Mouse (Mus musculus) kidney, postnatal 14 days (tissue): ENCODE measurements around the gene Mllt10.
A peak's percentile ranks its signal among the peaks of the same experiment; 100 is the strongest.

Source experiments
- DNase-seq: peaks from one replicate; pipeline ENCODE4 v3.0.0; 2022; ENCODE audit warnings: mixed read lengths

Gene Mllt10

DNA sequence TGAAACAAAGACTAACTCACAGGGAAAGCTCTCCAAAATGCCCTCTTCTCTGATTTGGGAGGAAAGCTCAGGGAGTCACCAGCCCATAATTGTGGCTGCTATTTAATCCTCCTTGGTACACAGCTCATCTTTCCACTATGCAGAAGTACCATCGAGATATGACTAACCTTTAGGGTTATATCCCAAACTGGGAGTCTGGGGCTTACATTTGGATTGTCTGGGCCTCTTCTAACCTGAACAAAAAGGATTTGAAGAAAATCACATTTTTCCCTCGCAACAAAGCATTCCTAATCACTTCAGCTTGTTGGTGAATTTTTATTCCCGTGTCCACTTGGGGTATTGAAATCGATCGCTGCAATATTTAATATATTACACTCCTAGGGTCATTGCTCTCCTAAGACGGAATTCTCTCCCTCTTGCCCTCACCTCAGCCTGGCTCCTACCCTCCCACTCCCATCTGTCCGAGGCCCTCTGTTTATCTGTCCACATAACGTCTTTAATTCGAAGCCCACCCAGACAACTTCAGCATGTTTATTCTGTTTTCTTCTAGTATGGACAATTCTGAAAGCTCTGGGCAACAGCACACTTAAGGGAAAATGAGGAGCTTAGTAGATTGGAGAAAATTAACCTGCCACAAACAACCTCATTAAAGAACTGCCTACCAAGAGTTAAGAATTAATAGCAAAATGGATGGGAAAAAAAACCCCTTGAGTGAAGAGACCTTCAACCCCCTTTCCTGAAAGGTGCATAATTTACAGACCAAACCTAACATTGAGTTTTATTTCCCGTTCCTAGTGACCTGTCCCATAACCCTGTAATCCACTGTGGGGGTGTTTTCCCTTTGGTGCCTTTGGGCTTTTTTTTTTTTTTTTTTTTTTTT is 20.4 kb upstream of the Mllt10 start:
- no peak for DNase-seq

- DNase-seq = no peak
Measured at GRCm38 (mm10) chr2:18037491-18037890, 17.5 kb upstream of the Mllt10 start, which contains the start of gene A930004D18Rik. A930004D18Rik (minus strand) TSS chr2:18037737.

DNA sequence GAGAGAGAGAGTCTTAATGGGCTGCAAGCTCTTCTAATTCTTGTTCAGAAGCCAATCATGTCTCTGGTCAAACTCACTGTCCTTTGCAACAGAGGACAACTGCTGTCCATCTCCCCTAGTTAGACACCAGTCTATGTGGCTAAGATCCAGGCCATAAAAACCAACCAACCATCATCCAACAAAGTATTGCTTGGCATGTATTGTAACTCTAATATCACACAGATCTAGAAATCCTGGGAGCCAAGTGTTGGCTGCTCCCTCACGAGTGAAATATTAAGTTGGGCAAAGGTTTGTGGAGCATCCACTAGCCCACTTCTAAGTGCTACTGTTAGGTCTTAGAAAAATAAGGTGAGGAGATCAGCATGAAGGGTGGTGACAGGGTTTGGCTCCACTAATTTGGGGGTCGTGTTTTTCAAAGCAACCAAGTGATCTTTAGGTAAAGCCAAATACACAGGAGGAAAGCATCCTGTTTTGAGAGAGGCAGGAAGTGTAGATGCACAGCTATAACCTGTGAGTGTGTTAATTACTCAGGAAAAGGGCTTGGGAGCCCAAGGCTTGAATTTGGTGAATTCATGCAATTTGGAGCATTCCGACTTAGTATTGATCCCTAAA is 16.8 kb upstream of the Mllt10 start:
- peak; percentile 34 for DNase-seq

DNA sequence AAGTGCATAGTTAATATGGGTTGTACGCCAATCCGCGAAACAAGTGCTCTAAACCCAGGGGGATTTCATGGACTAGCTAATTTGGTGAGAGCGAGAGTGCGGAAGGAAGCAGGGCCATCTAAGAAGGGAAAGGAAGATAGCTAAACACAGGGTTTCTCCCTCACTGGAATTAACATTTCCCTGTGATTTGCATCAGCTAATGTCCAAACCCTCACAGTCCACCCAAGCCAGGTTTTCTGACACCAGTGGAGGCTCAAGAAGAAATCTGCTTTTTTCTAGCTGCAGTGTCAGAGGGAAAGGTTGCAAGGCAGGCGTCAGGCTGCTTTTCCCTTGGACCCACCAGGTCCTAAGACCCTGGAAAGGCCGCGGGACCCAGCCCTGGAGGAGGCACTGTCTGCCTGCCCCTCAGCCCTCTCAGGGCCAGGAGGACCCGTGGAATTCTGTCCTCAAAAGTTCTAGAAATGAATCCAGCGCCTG is 16.1 kb upstream of the Mllt10 start:
- DNase-seq = no peak

- DNase-seq = no peak
Measured at GRCm38 (mm10) chr2:18039566-18040290, 15.3 kb upstream of the Mllt10 start.

- no peak for DNase-seq
Measured at GRCm38 (mm10) chr2:18040347-18041160, 14.5 kb upstream of the Mllt10 start.

DNA sequence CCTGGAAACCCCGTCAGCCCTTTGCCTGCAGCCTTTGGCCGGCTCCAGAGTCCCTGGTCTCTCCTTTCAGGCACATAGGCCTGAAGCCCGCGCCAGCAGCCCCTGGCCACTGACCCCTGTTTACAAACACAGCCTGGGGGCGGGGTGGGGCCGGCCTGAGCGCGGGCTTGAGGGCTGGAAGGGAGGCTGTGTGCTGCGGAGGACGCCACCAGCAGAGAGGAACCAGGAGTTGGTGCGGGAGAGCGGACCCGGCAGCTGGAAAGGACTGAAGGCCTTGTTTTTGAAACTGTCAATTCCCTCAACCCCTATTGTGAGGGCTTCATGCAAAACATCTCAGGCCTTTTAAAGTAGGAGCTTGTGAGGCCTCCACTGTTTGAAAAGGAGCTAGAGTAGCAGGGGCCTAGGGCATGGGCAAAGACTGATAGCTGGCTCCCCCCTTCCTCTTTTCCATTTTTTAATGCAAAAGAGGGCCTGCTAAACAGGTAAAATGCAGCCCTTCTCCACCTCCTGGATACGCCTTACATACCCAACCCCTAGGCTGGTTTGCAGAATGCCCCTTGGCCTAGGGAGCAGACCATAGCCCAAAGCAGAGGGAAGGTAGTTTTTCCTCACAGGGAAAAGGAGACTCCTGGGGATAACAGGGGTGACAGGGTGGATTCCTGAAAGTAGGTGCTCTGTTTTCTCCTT is 13.7 kb upstream of the Mllt10 start:
- peak; percentile 58 for DNase-seq

- DNase-seq = no peak
Measured at GRCm38 (mm10) chr2:18045143-18045780, 9.8 kb upstream of the Mllt10 start.

DNA sequence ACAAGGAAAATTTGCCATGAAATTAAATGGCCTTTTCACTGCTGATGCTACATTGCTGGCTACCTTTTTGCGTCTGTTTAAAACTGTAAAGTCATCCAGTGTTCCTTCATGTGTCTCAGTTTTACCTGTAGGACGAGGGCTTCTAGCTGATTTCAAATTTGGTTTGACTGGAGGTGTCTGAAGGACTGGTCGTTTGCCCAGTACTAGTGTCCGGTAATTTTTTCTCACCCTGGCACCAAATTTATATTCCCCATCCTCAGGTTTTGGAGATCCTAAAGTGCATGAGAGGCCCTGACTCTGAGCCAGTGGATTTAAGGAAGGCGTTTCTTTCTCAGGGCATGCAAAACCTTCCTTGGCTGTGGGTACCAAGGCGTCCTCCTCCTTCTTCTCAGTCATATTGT is 9.3 kb upstream of the Mllt10 start:
- no peak for DNase-seq

- no peak for DNase-seq
Measured at GRCm38 (mm10) chr2:18046186-18046585, 8.9 kb upstream of the Mllt10 start.

DNA sequence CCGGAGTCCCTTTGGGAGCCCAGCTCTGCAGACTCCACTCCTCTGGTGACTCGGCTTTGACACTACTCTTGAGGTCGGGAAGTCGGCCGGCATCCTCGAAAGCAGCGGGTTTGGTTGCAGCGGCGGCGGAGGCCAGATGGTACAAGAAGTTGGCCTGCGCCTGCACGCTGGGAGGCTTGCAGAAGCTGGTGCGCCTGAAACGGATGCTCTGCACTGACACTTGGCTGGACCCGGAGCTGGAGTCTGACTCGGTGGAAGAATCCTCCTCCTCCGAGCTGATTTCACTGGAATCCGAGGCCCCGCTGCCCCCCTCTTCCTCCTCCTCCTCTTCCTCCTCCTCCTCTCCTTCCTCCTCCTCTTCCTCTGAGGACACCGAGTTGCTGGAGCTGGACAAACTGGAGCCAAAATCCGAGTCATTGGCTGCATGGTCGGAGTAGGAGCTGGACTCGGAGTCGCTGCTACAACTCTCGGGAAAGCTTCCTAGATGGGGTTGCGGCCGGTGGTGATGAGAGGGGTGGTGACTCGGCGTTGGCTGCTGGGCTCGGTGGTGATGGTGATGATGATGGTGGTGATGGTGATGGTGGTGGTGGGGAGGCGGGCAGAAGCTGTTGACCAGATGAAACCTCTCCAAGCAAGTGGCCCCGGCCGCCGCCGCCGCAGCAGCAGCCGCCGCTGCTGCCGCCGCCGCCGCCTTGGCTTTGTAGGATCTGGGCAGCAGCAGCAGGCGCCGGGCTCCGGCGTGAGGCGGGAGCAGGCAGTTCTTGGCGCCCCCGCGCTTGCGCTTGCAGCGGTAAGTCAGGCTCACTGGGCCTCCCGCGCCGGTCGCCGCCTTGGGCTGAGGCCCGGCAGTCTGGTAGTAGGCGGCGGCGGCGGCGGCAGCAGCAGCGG is 8.0 kb upstream of the Mllt10 start:
- DNase-seq = peak; percentile 79

DNA sequence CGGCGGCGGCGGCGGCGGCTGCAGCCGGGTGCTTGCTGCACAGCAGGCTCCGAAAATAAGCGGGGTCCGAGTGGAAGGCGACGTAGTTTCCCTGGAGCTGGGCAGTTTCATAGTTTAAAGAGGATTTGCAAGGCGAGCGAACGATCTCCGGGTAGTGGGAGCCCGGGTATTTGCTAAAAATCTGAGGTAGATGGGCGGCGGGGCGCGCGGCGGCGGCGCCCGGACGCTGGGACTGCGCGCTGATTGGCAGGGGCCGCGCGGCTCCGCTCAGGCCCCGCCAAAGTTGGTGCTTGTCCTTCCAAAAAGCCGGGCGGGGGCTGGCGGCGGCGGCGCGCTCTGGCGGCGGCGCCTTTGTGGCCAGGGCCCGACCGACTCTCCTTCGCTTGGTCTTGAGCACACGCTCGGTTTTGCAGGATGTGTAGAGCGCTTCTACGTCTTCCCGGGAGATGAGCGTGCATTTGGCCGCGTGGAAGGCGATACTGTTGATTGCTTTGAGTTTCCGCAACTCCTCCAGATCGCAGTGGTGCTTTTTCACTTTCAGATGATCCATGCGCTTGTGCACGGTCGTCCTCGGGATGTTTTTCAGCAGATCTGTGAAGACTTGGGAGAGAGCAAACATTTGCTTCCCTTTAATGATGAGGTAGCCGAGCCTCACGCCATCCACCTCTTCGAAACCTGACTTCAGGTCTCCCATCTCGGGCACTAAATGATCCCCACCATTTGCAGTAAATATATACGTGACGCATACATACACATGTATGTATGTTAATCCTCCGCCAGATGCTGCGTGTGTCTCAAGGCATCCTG is 7.2 kb upstream of the Mllt10 start:
- DNase-seq = peak; percentile 86

GRCm38 (mm10) chr2:18048453-18049075 is 6.5 kb upstream of the Mllt10 start, which contains the start of gene Skida1:
Skida1 (minus strand) TSS chr2:18049051.
- peak; percentile 52 for DNase-seq

DNA sequence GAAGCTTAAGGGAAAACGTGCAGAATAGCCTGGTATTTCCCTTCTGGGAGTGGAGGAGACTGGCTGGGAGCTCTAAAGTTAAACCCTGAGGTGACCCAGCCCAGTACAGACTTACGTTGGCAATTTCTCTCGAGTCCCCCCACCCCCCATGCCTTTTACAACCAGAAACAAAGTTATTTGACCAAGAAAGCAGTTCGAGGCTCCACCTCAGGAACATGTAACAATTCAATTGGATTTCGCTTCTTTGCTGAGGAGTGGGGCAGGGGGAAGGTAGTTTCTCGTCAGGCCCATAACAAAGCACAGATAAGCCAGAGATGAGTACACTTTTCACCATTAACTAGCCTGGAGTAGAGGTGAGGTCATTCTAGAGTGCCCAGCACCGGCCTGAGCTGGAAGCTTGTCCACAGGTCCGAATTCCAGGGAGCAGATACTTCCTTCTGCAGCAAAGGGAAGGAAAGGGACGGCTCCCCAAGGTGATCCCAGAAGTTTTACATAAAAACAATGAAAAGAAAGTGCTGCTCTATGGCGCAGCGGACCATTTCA is 5.7 kb upstream of the Mllt10 start:
- peak; percentile 73 for DNase-seq

- DNase-seq = no peak
Measured at GRCm38 (mm10) chr2:18050018-18050417, 5.0 kb upstream of the Mllt10 start.

DNA sequence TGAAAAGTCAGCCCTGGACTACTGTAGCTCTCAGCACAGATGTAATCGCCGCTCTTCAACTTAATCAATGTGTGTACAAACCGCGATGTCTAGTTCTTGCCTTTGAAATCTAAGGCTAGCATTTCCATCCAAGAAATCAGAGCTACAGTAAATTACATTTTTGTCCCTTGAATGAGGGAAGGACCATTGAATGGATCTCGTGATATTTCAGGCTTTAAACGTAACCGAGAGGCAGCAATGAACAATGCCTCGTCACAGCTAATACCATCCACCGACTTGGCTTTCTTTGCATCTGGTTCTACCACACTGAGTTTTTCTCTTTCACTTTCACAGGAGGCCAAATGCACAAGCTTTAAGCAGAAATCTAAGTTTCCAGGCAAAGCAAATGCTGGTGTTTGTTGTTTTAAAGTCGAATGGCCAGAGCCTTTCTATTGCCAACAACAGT is 4.5 kb upstream of the Mllt10 start:
- DNase-seq = peak; percentile 31

DNA sequence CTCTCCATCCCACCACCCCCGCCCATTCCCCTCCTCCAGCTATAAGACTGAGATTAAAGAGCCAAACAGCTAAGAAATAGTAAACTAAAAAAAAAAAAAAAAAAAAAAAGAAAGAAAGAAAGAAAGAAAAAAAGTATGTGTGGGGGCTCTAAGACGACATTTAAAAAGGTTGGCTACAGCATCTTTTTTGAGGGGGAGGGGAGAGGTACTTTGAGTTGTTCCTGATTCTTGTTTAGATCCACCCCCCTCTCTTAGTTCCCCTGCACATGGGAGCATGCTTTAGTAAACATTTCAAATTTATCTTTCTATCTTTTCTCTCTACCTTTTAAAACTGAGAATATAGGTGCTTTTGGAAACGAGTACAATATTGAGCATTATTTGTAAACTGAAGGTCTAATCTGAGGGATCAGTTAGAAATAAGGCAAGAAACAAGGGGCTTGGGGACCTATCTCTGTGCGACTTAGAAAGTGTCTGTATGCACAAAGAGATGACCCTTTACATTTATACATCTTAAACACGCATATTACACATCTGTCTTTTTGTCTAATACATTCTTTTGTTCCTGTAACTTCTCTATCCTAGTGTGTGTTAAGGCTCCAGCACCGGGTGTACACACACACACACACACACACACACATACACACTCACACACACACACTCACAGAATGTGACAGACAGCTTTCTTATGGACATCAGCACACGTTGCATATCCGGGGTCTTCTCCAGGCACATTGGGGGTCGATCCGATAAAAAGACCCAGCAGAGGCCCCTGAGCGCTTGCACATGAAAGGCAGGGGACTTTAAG is 3.8 kb upstream of the Mllt10 start:
- no peak for DNase-seq

DNA sequence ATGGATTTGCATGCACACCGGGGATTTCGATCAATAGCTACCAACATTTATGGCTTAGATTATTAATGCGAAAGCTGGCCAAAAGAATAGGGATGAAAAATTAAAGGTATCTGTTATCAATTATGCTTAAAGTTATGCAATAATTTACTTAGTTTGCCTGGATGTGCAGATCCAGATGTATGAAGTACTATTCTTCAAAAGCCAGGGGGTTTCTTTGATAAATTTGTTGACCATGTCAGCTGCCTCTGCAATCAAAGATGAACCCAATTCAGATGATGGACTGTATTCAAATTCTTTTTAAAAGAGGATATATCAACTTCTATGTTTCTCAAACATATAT is 3.2 kb upstream of the Mllt10 start:
- DNase-seq = no peak
